Mouse (Mus musculus): ENCODE data around the gene Hic1. TPM values are rescaled to one million over a fixed set of nuclear protein-coding genes. Genes with fewer than 3 reads are reported as not detected.

Hic1 gene
- 0.12 and 0.21 TPM in 2 replicates for polyA plus RNA-seq (2016; fragmentation: Nextera tagmentation; extraction: Ambion mirVana)

DNA sequence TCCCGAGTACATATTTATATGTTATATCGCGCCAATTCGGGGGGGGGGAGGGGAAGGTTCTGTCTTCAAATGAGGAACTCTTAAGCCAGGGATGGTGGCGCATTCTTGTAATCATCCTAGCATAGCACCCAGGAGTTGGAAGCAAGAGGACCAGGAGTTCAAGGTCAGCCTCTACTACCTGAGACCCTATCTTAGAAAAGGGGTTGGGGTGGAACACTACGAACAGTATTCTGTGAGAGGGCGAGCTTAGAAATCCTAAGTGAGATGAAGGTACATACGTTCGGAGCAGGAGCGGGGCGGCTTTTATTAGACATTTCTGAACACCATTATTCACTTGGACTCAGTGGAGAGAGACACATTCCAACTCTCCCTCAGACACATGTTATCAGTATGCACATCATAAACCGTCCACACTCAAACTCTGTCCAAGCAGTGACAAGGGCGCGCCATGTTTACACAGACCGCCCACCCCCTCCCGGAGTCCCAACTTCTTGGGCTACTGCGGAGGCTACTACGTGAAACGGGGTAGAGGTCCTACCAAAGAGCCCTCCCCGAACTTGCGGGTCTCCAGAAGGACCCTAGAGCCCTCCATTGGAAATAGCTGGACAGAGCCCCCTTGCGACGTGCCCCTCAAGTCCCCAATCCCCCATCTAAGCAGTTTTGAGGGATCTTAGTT is at the start of gene Hic1:
TSS of gene Hic1 (minus strand) at position 115 of the 676 bp plus-strand sequence.
- peaks cover 96% of the 10 kb centered on the region for H3K4me1 ChIP-seq
- peak within 1 kb of the TSS; percentile 57 for H3K4me3 ChIP-seq
- no peaks in the 10 kb centered on the region for H3K9me3 ChIP-seq
- no peaks in the 10 kb centered on the region for H3K36me3 ChIP-seq (replicated peaks)
- WGBS = 6% methylated on average over 23 of the region's 23 CpGs
- DNase-seq (ENCODE audit: extremely low spot score, low spot score) = no peak
- H3K27ac ChIP-seq = peak within 1 kb of the TSS; percentile 67
- H3K27me3 ChIP-seq (ENCODE audit: poor library complexity, severe bottlenecking) = peaks cover 97% of the 10 kb centered on the region

- 13% methylated on average over 13 of the region's 13 CpGs for WGBS
- Histone ChIP-seq H3K9me3 (no peaks in the 10 kb centered on the region), H3K27me3 (ENCODE audit: poor library complexity, severe bottlenecking) (peaks cover 67% of the 10 kb centered on the region), H3K4me3 (peak overlapping the region; percentile 50), H3K4me1 (peaks cover 75% of the 10 kb centered on the region), H3K36me3 (replicated peaks) (no peaks in the 10 kb centered on the region), H3K27ac (peak overlapping the region; percentile 80)
- DNase-seq (ENCODE audit: extremely low spot score, low spot score) = no peak
These were observed 45.0 kb upstream of the Hic1 start for GRCm38 (mm10) chr11:75214081-75214950.

DNA sequence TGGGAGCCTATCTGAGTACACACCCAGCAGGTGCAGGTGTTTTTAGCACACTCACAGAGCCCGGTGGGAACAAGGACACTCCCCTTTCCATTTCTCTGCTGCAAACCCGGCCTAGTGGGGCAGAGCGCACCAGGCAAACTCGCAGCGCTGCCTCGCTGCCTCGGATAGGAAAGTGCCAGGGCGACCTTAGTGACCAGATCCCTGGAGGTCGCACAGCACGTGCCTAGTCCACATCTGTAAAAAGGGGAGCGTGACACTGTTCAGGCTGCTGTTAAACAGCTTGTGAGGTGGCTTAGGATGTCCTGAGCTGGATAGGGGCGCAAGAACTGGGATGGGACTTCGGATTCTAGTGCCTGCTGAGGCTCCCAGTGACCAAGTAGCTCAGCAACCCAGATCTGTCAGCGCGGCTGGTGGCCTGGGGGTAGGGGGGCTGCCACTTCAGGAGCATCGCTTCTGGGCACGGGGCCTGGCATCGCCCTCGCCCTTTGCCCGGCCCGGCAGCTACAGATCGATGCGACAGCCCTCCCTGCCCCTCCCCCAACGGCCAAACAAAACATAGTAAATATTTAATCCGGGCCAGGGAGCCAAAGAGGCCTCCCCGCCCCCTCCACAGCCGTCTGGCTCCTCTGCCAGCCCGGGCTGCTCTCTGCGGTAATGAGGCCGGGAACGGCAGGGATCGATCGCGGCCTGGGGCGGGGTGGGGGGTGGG is 44.2 kb upstream of the Hic1 start:
- peak overlapping the region; percentile 50 for H3K4me3 ChIP-seq
- H3K27ac ChIP-seq = peak overlapping the region; percentile 80
- peak; percentile 61 for DNase-seq (ENCODE audit: extremely low spot score, low spot score)
- no peaks in the 10 kb centered on the region for H3K9me3 ChIP-seq
- peaks cover 83% of the 10 kb centered on the region for H3K4me1 ChIP-seq
- H3K27me3 ChIP-seq (ENCODE audit: poor library complexity, severe bottlenecking) = peaks cover 68% of the 10 kb centered on the region
- WGBS = 2% methylated on average over 35 of the region's 35 CpGs
- no peaks in the 10 kb centered on the region for H3K36me3 ChIP-seq (replicated peaks)

- 37% methylated on average over 3 of the region's 3 CpGs for WGBS
- Histone ChIP-seq H3K4me1 (peaks cover 87% of the 10 kb centered on the region), H3K9me3 (no peaks in the 10 kb centered on the region), H3K4me3 (no peak overlapping the region), H3K27me3 (ENCODE audit: poor library complexity, severe bottlenecking) (peaks cover 68% of the 10 kb centered on the region), H3K27ac (no peak overlapping the region), H3K36me3 (replicated peaks) (no peaks in the 10 kb centered on the region)
- DNase-seq (ENCODE audit: extremely low spot score, low spot score) = no peak
These were observed 43.6 kb upstream of the Hic1 start for GRCm38 (mm10) chr11:75212876-75213275.

- WGBS = 42% methylated on average over 8 of the region's 8 CpGs
These were observed 42.8 kb upstream of the Hic1 start for GRCm38 (mm10) chr11:75212031-75212667.

GRCm38 (mm10) chr11:75210755-75211154 is 41.4 kb upstream of the Hic1 start:
- DNase-seq (ENCODE audit: extremely low spot score, low spot score) = no peak
- Histone ChIP-seq H3K27me3 (ENCODE audit: poor library complexity, severe bottlenecking) (peaks cover 57% of the 10 kb centered on the region), H3K27ac (peak overlapping the region; percentile 72), H3K4me3 (no peak overlapping the region), H3K9me3 (no peaks in the 10 kb centered on the region), H3K4me1 (peaks cover 75% of the 10 kb centered on the region), H3K36me3 (replicated peaks) (no peaks in the 10 kb centered on the region)
- 34% methylated on average over 6 of the region's 6 CpGs for WGBS

More at GRCm38 (mm10) chr11:75212031-75212667, 42.8 kb upstream of the Hic1 start:
- Histone ChIP-seq H3K9me3 (no peaks in the 10 kb centered on the region), H3K27me3 (ENCODE audit: poor library complexity, severe bottlenecking) (peaks cover 68% of the 10 kb centered on the region), H3K27ac (peak overlapping the region; percentile 74), H3K36me3 (replicated peaks) (no peaks in the 10 kb centered on the region), H3K4me3 (no peak overlapping the region), H3K4me1 (peaks cover 87% of the 10 kb centered on the region)
- no peak for DNase-seq (ENCODE audit: extremely low spot score, low spot score)

DNA sequence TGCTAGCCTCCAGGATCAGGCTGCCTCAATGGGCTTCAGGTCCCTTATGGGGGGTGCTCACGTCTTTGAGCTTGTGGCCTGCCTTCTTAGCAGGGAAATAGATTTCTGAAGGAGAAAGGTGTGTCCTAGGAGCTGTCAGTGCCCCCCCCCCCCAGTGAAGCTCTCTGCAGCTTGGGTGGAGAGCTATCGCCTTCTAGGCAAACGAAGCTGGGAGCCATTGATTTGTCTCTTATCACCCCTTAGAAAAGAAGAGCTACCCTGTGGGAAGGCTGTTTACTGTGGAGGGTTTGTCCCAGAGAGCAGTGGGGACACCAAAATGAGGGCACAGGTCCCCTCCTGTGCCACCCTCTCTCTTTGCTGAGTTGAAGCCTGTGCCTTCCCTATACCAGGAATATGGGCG is 40.8 kb upstream of the Hic1 start:
- 50% methylated on average over 4 of the region's 4 CpGs for WGBS
- peaks cover 51% of the 10 kb centered on the region for H3K27me3 ChIP-seq (ENCODE audit: poor library complexity, severe bottlenecking)
- no peaks in the 10 kb centered on the region for H3K9me3 ChIP-seq
- peaks cover 76% of the 10 kb centered on the region for H3K4me1 ChIP-seq
- no peak for DNase-seq (ENCODE audit: extremely low spot score, low spot score)
- no peaks in the 10 kb centered on the region for H3K36me3 ChIP-seq (replicated peaks)
- peak overlapping the region; percentile 61 for H3K27ac ChIP-seq
- H3K4me3 ChIP-seq = no peak overlapping the region

GRCm38 (mm10) chr11:75209363-75209762 is 40.0 kb upstream of the Hic1 start:
- H3K36me3 ChIP-seq (replicated peaks) = no peaks in the 10 kb centered on the region
- H3K4me1 ChIP-seq = peaks cover 76% of the 10 kb centered on the region
- H3K27me3 ChIP-seq (ENCODE audit: poor library complexity, severe bottlenecking) = peaks cover 43% of the 10 kb centered on the region
- no peak for DNase-seq (ENCODE audit: extremely low spot score, low spot score)
- peak overlapping the region; percentile 61 for H3K27ac ChIP-seq
- H3K9me3 ChIP-seq = no peaks in the 10 kb centered on the region
- no peak overlapping the region for H3K4me3 ChIP-seq
- WGBS = 66% methylated on average over 4 of the region's 4 CpGs

GRCm38 (mm10) chr11:75206347-75206746 is 37.0 kb upstream of the Hic1 start:
- Histone ChIP-seq H3K9me3 (no peaks in the 10 kb centered on the region), H3K4me1 (peaks cover 66% of the 10 kb centered on the region), H3K27me3 (ENCODE audit: poor library complexity, severe bottlenecking) (peaks cover 39% of the 10 kb centered on the region), H3K4me3 (no peak overlapping the region), H3K36me3 (replicated peaks) (no peaks in the 10 kb centered on the region), H3K27ac (no peak overlapping the region)
- DNase-seq (ENCODE audit: extremely low spot score, low spot score) = no peak
- WGBS = 69% methylated on average over 4 of the region's 4 CpGs

DNA sequence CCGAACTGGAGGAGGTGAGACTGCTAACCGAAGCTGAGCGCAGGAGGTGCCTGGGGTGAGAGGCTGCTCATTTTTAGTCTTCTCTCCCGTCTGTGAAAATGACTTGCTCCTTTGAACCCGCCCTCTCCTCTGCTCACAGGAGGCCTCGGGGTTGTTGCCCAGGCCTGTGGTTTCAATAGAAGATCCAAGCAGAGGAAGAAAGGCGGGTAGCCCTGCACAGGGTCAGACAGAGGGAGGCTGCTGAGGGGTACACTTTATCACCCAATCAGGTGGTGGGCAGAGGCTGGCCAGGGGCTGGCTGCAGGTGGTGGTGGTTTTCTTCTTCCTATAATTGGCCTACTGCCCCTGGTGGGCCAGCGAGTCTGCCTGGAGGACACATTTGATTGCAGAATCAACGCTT is 35.2 kb upstream of the Hic1 start:
- peak overlapping the region; percentile 12; the same call in 1 of the 2 replicates for H3K27ac ChIP-seq
- no peaks in the 10 kb centered on the region for H3K36me3 ChIP-seq (replicated peaks)
- peaks cover 43% of the 10 kb centered on the region for H3K27me3 ChIP-seq (ENCODE audit: poor library complexity, severe bottlenecking)
- no peaks in the 10 kb centered on the region for H3K9me3 ChIP-seq
- H3K4me1 ChIP-seq = peaks cover 47% of the 10 kb centered on the region
- H3K4me3 ChIP-seq = no peak overlapping the region
- DNase-seq (ENCODE audit: extremely low spot score, low spot score) = no peak
- WGBS = 28% methylated on average over 9 of the region's 9 CpGs

- peaks cover 42% of the 10 kb centered on the region for H3K4me1 ChIP-seq
- H3K36me3 ChIP-seq (replicated peaks) = no peaks in the 10 kb centered on the region
- no peaks in the 10 kb centered on the region for H3K9me3 ChIP-seq
- H3K27ac ChIP-seq = no peak overlapping the region
- peaks cover 46% of the 10 kb centered on the region for H3K27me3 ChIP-seq (ENCODE audit: poor library complexity, severe bottlenecking)
- H3K4me3 ChIP-seq = no peak overlapping the region
- DNase-seq (ENCODE audit: extremely low spot score, low spot score) = no peak
- WGBS = 85% methylated on average over 4 of the region's 4 CpGs
These were observed 34.6 kb upstream of the Hic1 start for GRCm38 (mm10) chr11:75203926-75204325.

- Histone ChIP-seq H3K4me1 (peaks cover 50% of the 10 kb centered on the region), H3K27me3 (ENCODE audit: poor library complexity, severe bottlenecking) (peaks cover 68% of the 10 kb centered on the region), H3K9me3 (no peaks in the 10 kb centered on the region), H3K27ac (no peak overlapping the region), H3K4me3 (no peak overlapping the region), H3K36me3 (replicated peaks) (no peaks in the 10 kb centered on the region)
- WGBS = 73% methylated on average over 8 of the region's 8 CpGs
- DNase-seq (ENCODE audit: extremely low spot score, low spot score) = no peak
These were observed 32.4 kb upstream of the Hic1 start for GRCm38 (mm10) chr11:75201721-75202120.

Data from forebrain, embryonic 10.5 days (tissue).